Comparison of ENCODE assay signal across 10 mouse cellular contexts in the genomic region with DNA sequence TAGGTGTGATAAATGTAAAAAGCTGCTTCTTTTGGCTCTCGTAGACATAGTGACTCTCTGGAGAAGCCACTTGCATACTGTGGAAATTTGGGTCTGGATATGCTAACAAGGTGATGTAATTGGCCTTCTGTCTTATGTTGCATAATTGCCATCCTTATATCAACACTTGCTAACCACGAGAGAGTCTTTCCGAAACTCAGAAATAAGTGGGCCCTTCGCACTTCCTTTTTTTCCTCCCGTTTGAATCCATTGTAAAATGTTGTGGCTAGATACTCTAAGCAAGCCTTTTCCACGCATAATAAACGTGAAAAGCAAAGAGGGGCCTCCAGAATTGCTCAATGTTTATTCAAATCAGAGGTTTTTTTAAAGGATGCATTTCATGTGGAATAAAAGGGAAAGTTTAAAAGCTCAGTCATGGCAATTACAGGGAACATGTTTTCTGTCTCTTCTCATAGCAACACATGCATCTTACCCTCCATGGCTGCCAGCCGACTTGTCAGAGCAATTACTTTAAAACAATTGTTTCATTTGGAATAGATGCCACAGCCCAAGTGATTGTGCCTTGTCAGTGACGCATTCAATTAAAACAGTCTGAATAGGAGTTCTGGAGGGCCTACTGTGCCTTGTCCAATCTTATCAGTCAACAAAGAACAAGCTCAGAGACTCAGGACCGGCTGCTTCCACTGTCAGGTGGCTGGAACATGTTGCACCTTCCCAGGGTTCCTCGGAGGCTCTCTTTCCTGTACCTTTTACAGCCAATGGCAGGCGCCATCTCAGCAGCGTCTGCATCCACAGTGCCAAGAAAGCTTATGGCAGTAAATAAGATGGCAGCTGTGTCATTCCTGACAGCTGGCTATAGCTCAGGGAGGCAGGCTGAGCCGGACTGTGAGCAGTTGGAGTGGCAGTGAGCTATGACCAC.
DNase-seq lines count a peak whose midpoint lies in the region; ATAC-seq lines count a peak whose summit lies in the region.
"Had no signal": no experiment of that assay in that cellular context is flagged by ENCODE, and none has a peak within 500 bp of the region (broad histone marks: within the 10 kb centered on the region; RNA-seq: fewer than 3 reads in every experiment).

No protein-coding gene starts in this region.

- no peaks in the 10 kb centered on the region for H3K9me3 ChIP-seq in forebrain, embryonic 12.5 days
- H3K9me3 ChIP-seq: limb, embryonic 13.5 days had no signal

- peak overlapping the region; percentile 44; the same call in 1 of the 2 replicates for H3K27ac ChIP-seq in forebrain, embryonic 12.5 days
- H3K27ac ChIP-seq: limb, embryonic 13.5 days had no signal

- WGBS in forebrain, embryonic 12.5 days = 22% methylated on average over 14 of the region's 14 CpGs

- DNase-seq in right cerebral cortex, postnatal 10 days (ENCODE audit: low spot score in 2 of 2) = peak; percentile 21 to 33
- DNase-seq in right cerebral cortex, postnatal 36 days (ENCODE audit: low spot score in 2 of 2) = no peak
- DNase-seq in telencephalon, adult 2 months (ENCODE audit: low read depth, low spot score) = peak; percentile 38
- DNase-seq in gastrocnemius, postnatal 14 days = no peak
- DNase-seq in spleen, postnatal 10 days (ENCODE audit: low spot score in 2 of 2) = no peak
- no peak for DNase-seq in urinary bladder, postnatal 25 days (ENCODE audit: low spot score)

- peak; percentile 89 for ATAC-seq in forebrain, embryonic 12.5 days (ENCODE audit: low FRiP score)
- ATAC-seq in megakaryocyte progenitor cell, adult 5-6 weeks (replicated peaks; ENCODE audit: poor library complexity) = peak; percentile 89

- H3K4me3 ChIP-seq in forebrain, embryonic 12.5 days (replicated peaks) = no peak overlapping the region
- H3K4me3 ChIP-seq: limb, embryonic 13.5 days; myocyte had no signal

- no peaks in the 10 kb centered on the region for H3K27me3 ChIP-seq in forebrain, embryonic 12.5 days
- H3K27me3 ChIP-seq: limb, embryonic 13.5 days had no signal

- peak overlapping the region; percentile 25; the same call in 1 of the 2 replicates for H3K4me2 ChIP-seq in forebrain, embryonic 12.5 days
- H3K4me2 ChIP-seq: limb, embryonic 13.5 days had no signal

- no peaks in the 10 kb centered on the region for H3K36me3 ChIP-seq in forebrain, embryonic 12.5 days (replicated peaks)
- H3K36me3 ChIP-seq: limb, embryonic 13.5 days had no signal

- intact Hi-C loops in gastrocnemius, postnatal 14 days (cut with DNase I; ENCODE audit: low total_unique reads) = no loop called here

- peaks cover 11% of the 10 kb centered on the region for H3K4me1 ChIP-seq in forebrain, embryonic 12.5 days
- H3K4me1 ChIP-seq: limb, embryonic 13.5 days had no signal

- no peak overlapping the region for H3K9ac ChIP-seq in forebrain, embryonic 12.5 days
- H3K9ac ChIP-seq: limb, embryonic 13.5 days had no signal

Comparison
In these comparisons a context has a peak if more than half of its experiments do, and no peak if none do; other contexts are left out.
1. DNase-seq: peak in right cerebral cortex, postnatal 10 days (2 of 2) and telencephalon, adult 2 months (single experiment); none in right cerebral cortex, postnatal 36 days (0 of 2), gastrocnemius, postnatal 14 days (single experiment), spleen, postnatal 10 days (0 of 2) and urinary bladder, postnatal 25 days (single experiment).